Mouse (Mus musculus): ENCODE results near the gene Kera.

Gene Kera

GRCm38 (mm10) chr10:97606579-97606978 lies at the start of gene Kera:
Gene Kera (plus strand): TSS chr10:97606879.
- DNase-seq = no peak

DNA sequence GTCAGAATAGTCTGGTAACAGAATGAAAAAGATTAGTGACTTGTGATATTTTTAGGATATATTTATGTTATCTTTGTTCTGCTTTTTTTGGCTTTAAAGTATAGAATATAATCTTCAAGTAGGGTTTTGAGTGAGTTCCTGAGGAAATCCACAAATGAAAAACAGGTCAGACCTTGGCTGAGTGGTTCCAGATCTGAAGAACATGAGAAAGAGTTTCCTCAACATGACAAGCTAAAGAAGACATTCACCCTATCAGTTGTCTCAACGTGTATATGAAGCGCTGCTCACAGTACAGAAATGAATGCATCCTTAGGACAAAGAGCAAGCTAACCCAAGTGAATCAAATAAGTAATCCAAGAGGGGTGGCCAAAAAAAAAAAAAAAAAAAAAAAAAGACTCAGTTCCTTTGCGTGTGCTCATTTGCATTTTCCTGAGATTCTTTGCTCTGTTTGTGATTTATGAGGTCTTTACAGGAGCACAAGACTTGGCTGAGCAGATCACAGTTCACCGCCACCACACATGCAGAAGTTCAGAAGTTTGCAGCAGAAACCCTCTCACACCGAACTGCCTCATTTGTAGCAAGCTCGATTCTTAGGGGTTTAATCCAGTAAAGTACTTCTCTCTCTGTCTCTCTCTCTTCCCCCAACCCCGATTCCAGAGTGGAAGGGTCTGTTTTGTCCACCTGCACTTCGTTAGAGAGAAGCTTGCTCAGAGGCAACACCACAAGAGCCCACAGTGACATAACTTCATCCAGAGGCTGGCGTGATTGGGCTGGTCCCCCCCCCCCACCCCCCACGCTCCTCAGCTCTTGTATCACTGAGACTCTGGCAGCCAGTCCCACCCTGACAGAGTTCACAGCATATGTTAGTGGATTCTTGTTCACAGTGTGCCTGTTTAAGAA lies 41.5 kb upstream of the Kera start, which contains the start of gene Lum:
Lum (plus strand) TSS at position 172 of the 900 bp plus-strand sequence.
- DNase-seq = peak; percentile 12

DNA sequence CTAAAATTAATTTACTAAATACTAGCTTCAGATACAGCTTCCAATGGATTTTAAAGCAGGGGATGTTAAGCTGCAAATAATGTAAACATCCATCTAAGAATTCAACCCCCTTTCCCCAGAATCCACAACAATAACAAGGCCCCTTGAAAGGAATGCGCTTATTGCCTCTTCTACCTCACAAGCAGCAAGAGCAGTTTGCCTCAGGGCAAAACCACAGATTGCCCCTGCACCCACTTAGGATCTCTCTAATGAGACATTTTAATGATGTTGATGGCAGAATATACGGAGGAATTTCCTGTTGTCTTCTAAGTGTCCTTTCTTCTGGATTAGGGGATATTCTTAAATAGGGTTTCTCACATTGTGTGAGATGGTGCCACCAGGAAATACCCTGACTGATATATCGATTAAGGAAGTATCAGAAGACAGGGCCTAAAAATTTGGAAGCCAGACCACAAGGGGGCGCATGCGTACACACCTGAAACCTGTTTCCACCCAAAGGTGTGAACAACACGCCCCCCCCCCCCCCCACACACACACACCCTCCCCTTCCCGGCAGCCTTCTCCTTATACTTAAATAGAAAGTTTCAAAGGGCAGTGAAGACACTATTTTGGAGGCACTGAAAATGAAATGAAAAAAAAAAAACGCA lies 39.1 kb upstream of the Kera start:
- DNase-seq = peak; percentile 11

- DNase-seq = no peak
Measured at GRCm38 (mm10) chr10:97582543-97583231, 24.0 kb upstream of the Kera start.

DNA sequence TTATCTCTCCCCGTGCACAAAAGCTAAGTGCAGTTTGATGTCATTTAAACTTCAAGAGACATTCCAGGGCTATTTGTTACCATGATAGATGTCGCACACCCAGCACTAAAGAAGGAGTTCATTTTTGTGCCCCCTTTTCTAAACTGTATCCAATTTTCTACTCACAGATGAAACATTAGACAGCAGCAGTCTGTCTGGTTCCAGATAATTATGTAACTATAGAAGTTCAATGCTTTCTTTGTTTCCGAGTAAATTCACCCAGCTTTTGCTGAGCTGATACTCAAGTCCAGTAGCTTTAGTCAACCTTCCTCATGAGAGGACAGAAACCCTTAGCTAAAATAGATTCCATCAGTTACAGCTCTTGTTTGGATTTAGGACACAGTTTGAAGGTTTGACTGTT lies 22.5 kb upstream of the Kera start:
- no peak for DNase-seq

DNA sequence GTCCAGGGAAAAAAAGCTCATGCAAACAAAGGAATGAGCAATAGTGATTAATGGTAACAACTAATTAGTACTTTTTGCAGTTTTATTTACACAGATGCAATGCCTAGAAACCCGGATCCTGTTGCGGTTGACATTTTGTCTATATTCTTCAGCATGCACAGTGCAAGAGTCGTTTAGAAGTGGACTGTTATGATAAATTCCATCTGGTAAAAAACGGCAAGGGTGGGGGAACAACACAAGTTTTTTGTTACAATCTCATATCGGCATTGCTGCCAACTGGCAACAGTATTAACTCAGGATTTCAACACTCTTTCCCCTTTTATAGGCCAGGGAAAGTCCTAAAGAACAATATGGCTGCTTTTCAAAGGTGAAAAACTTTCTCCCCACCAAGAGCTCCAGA lies 19.5 kb upstream of the Kera start:
- DNase-seq = peak; percentile 43

GRCm38 (mm10) chr10:97589574-97589973 lies 17.1 kb upstream of the Kera start:
- no peak for DNase-seq

- no peak for DNase-seq
Measured at GRCm38 (mm10) chr10:97591036-97591435, 15.6 kb upstream of the Kera start.

- no peak for DNase-seq
Measured at GRCm38 (mm10) chr10:97591685-97592084, 15.0 kb upstream of the Kera start.

DNA sequence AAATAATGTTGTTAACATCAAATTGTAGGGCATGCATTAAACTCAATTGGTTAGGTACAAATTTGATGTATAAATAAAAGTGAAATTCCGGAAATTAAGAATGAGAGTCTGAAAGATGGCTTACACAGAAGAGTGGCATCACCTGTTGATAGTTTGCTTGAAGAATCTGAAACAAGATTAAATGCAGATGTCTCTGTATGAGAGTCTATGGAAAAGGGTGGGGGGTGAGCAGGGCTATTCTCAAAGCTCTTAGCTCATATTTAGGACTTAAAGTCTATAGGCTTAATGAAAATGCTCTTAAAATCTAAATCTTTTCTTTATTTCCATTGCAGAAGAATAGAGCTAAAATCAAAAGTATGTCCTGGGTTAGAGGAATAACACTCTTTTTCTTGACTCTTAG lies 11.0 kb upstream of the Kera start:
- DNase-seq = no peak

DNA sequence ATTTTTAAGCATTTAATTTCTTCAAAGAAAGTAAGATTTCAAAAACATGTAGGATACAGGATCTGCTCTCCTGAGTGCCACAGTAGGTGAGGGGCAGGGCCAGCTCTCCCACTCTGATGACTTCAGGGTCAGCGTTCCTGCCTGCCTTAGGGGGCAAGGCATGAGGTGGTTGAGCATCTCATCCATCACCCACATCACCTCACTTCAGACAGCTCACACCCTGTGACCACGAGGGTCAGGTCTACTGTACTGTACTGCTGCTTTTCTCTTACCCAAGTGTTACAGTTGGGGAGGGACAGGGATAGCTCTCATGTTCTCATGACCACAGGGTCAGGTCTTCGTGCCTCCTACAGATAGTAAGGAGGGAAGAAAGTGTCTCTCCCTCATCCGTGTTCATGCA lies 4.9 kb upstream of the Kera start:
- DNase-seq = no peak

DNA sequence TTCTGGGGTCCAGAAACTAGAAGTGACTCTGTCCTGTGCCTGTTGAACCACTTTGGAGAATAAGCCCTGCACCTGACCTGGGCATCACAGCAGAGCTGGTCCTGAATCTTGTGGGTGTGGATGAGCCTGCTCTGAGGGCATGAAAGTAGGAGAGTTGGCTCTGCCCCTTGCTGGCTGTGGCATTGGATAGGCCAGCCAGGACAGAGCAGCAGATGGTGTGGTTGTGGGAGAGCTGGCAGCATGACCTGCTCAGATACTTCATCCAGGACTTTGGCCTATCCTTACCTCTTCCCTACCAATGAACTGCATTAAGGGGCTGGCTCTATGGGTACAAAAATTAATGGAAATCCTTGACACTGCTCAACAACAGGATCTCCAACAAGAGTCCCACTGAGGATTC lies 3.4 kb upstream of the Kera start:
- no peak for DNase-seq

GRCm38 (mm10) chr10:97622328-97622727 lies 15.6 kb downstream of the Kera start:
- DNase-seq = no peak

DNA sequence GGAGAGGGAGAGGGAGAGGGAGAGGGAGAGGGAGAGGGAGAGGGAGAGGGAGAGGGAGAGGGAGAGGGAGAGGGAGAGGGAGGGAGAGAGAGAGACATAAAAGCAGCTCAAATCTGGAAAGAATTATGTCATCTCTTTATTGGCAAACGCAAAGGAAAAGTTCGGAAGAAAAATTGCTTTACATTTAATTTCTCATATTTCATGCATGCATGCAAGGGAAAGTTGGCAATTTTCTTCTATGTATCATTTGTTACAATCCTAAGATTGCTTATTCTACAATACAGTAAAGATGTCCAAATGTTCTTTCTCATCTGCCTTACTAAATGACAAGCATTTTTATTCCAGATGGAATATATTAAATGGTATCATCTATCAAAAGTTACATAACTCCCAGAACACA lies 17.7 kb downstream of the Kera start:
- DNase-seq = no peak

GRCm38 (mm10) chr10:97625116-97625515 lies 18.4 kb downstream of the Kera start:
- no peak for DNase-seq

DNA sequence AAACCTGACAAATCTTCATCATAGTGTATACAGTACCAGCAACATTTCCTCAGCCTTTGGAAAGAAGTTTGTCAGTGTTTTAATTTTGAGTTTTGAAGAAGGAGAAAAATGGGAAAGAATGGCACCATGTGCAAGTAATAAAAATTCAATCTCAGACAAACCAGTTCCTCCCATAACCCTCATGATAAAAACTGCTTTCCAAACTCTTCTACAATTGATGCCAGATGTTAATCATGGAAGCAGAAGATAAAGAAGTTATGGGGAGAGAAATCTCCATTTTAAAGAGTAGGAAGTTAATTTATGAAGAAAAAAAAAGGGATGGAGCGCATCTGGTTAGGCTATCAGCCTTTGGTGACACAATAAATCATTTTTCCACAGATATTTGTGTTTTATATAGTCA lies 19.9 kb downstream of the Kera start:
- DNase-seq = no peak

DNA sequence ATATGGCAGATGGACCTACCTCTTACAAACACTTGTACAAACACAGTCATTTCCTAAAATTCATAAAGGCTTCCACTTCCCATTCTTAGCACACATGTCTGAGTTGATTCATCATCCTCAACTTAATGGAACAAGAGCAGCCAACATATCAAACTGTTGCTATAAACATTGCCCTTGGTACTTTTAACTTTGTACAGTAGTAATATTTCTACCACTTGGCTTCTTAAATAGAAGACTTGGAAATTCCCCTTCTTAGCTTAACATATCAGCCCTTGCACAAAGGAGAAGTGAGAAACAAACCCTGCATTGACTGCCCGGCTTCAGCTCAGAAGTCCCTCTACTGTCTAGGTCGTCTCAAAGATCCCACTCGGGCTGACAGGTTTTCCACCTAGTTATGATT lies 24.4 kb downstream of the Kera start:
- no peak for DNase-seq

GRCm38 (mm10) chr10:97641926-97642325 lies 35.2 kb downstream of the Kera start:
- DNase-seq = no peak

DNA sequence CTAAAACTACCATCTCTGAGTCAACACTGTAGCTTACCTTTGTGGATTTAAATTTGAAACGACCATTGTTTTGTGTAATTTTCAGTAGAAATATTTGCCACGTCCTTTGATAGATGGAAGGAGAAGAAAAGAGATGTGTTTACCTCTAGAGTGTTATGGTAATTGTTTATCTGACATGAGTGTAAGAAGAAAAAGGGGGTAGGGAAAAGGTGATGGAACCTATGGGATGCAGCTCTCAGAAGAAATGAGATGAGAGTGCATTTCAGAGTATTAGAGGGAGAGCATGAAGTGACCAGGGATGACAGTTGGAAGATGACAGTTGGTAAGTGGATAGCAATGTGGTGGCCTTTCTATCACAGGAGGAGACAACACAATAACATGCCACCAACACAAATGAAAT lies 37.1 kb downstream of the Kera start, which contains the start of gene Epyc:
Epyc (plus strand) TSS at position 301 of the 400 bp plus-strand sequence.
- DNase-seq = no peak

DNA sequence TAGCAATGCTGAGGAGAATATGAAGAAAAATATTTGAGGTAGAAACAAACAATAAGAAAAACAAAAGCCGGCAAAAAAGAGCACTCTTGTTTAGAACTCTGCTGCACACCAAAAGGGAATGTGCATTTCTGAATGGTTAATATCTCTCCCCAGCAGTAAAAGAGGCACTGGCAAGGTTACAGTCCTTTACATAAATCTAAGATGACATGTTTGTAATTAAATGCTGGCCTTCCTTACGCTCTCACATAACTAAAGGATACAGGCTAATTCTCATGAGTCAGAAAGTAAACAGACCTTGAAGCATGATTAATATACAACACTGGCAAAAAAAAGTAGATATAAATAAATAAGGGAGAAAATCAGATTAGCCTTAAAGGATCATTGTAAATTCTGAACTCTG lies 43.7 kb downstream of the Kera start:
- DNase-seq = no peak

DNA sequence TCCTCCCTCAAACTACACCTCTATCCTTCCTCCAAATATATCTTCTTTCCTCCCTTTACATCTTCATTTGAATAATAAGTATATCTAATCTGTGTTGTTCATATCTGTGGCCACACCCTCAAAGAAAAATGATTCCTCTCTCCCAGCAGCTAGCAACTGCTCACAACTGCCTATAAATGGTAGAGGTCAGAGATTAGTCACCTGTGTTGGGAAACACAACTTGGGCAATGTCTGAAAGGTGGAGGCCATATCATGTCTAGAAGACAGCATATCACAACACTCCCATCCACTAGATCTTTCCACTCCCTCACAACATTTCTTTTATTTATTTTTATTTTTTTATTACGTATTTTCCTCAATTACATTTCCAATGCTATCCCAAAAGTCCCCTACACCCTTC lies 52.8 kb downstream of the Kera start:
- no peak for DNase-seq

Data from lung, postnatal 10 days (tissue).